Mouse (Mus musculus) E14TG2a.4 (cell line): Measurements from ENCODE around the gene Zfp40.
"Not testable (repeated sequence)": the region's sequence is repeated elsewhere in the genome, so short reads cannot be mapped to it uniquely, and the experiment has no call there.

ENCODE experiments used
- H3K27me3 ChIP-seq: 2 replicates; pipeline ENCODE4 v1.6.1; 2014; ENCODE audit warnings: low read length, control low read depth; ENCODE audit not compliant: insufficient read depth
- H3K36me3 ChIP-seq: 2 replicates; pipeline ENCODE4 v1.6.1; 2014; ENCODE audit warnings: low read length, control low read depth; ENCODE audit not compliant: insufficient read depth
- H3K4me1 ChIP-seq: replicated peaks from 2 replicates; pipeline ENCODE4 v1.6.1; 2014; ENCODE audit warnings: low read depth, low read length, control low read depth
- H3K4me3 ChIP-seq: replicated peaks from 2 replicates; pipeline ENCODE4 v1.5.1; 2014; ENCODE audit warnings: mild to moderate bottlenecking, low read length
- H3K9me3 ChIP-seq: 2 replicates; pipeline ENCODE4 v1.6.1; 2014; ENCODE audit warnings: low read length, control low read depth
- CTCF ChIP-seq: conservative IDR thresholded peaks from 2 replicates; pipeline ENCODE4 v1.5.1; 2014; ENCODE audit warnings: low read length
- NANOG ChIP-seq: IDR thresholded peaks from 2 replicates; pipeline ENCODE4 v1.6.1; 2014; ENCODE audit warnings: borderline replicate concordance, low read length, mixed read lengths
- POU5F1 ChIP-seq: IDR thresholded peaks from 2 replicates; pipeline ENCODE4 v1.6.1; 2014; ENCODE audit warnings: low read length, borderline replicate concordance

The Zfp40 gene

GRCm38 (mm10) chr17:23192453-23193379 lies at the start of gene Zfp40:
Zfp40 (minus strand) TSS chr17:23193252.
- no peaks in the 10 kb centered on the region for H3K36me3 ChIP-seq
- TF ChIP-seq NANOG (no peak), CTCF (no peak), POU5F1 (no peak)
- H3K9me3 ChIP-seq = no peaks in the 10 kb centered on the region
- no peaks in the 10 kb centered on the region for H3K27me3 ChIP-seq
- H3K4me1 ChIP-seq = peaks cover 8% of the 10 kb centered on the region
- H3K4me3 ChIP-seq = peak within 1 kb of the TSS; percentile 85

- no peaks in the 10 kb centered on the region for H3K4me1 ChIP-seq
- no peaks in the 10 kb centered on the region for H3K36me3 ChIP-seq
- no peaks in the 10 kb centered on the region for H3K9me3 ChIP-seq
- H3K27me3 ChIP-seq = no peaks in the 10 kb centered on the region
- H3K4me3 ChIP-seq = no peak overlapping the region
- TF ChIP-seq POU5F1 (no peak), CTCF (no peak), NANOG (no peak)
These were observed 25.3 kb upstream of the Zfp40 start for GRCm38 (mm10) chr17:23218320-23218719.

- H3K9me3 ChIP-seq, H3K36me3 ChIP-seq, H3K27me3 ChIP-seq, H3K4me1 ChIP-seq, H3K4me3 ChIP-seq: not testable (repeated sequence)
- TF ChIP-seq CTCF = peak; percentile 64
These were observed 6.8 kb upstream of the Zfp40 start for GRCm38 (mm10) chr17:23199856-23200255.

GRCm38 (mm10) chr17:23193441-23193840 lies 389 bp upstream of the Zfp40 start:
- Histone ChIP-seq H3K9me3 (no peaks in the 10 kb centered on the region), H3K36me3 (no peaks in the 10 kb centered on the region), H3K4me1 (peaks cover 8% of the 10 kb centered on the region), H3K27me3 (no peaks in the 10 kb centered on the region), H3K4me3 (peak overlapping the region; percentile 85)
- TF ChIP-seq POU5F1 = no peak
- no peak for TF ChIP-seq CTCF
- no peak for TF ChIP-seq NANOG

GRCm38 (mm10) chr17:23187680-23188079 lies 5.4 kb downstream of the Zfp40 start:
- TF ChIP-seq POU5F1 (no peak), CTCF (no peak), NANOG (no peak)
- Histone ChIP-seq H3K4me3 (no peak overlapping the region), H3K4me1 (peaks cover 8% of the 10 kb centered on the region), H3K9me3 (no peaks in the 10 kb centered on the region), H3K36me3 (no peaks in the 10 kb centered on the region), H3K27me3 (no peaks in the 10 kb centered on the region)
